In the genomic region with DNA sequence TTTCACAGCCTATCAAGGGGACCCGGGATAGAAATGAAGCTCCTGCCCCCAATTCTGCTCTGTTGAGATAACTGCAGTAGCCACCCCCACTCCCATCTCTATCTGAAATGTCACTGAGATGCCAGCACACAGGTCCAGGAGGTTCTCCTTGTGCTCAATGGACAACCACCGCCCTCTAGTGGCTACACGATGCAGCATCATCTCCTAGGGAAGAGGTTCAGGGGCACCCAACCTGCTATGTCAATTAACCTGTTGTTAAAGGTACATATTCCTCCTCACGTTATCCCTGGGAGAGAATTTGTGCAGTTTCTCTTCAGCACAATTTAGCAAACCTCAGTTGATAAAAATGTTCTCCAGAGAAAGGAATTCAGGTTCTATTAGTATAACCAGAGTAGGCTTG, we compare ENCODE assay signal across 15 mouse cellular contexts. TPM values are rescaled to one million over a fixed set of nuclear protein-coding genes. Genes with fewer than 3 reads are reported as not detected.
DNase-seq lines count a peak whose midpoint lies in the region; ATAC-seq and TF ChIP-seq lines count a peak whose summit lies in the region.
"Not testable (repeated sequence)": the region's sequence is repeated elsewhere in the genome, so short reads cannot be mapped to it uniquely, and the experiment has no call there.
"Had no signal": no experiment of that assay in that cellular context is flagged by ENCODE, and none has a peak within 500 bp of the region (broad histone marks: within the 10 kb centered on the region; RNA-seq: fewer than 3 reads in every experiment).

No protein-coding gene starts in this region.

- H3K4me1 ChIP-seq in ES-Bruce4 (ENCODE audit: control insufficient read depth, insufficient read depth, low read length); liver, embryonic 13.5 days (replicated peaks): not testable (repeated sequence)

- H3K9ac ChIP-seq in ES-Bruce4 (ENCODE audit: low read depth, poor library complexity, severe bottlenecking); liver, embryonic 13.5 days: not testable (repeated sequence)

- H3K36me3 ChIP-seq in ES-Bruce4 (ENCODE audit: control insufficient read depth, insufficient read depth, low read length, poor library complexity, severe bottlenecking); liver, embryonic 13.5 days: not testable (repeated sequence)

- H3K27me3 ChIP-seq in ES-Bruce4 (ENCODE audit: control insufficient read depth, insufficient read depth, low read length, poor library complexity, severe bottlenecking); liver, embryonic 13.5 days: not testable (repeated sequence)

- peak; percentile 7 for DNase-seq in c-Kit-positive CD71-negative TER-119-negative erythroid progenitor cells, embryonic 14.5 days (ENCODE audit: low read depth)
- DNase-seq in embryo, embryonic 11 days, result peak; percentile 7
- DNase-seq in heart, postnatal 4 days, result peak; percentile 41
- peak; percentile 48 to 51 for DNase-seq in layer of hippocampus, adult 2 months (ENCODE audit: low spot score in 2 of 2)
- DNase-seq in liver, embryonic 13.5 days, result peak; percentile 50
- peak; percentile 15 for DNase-seq in ovary, postnatal 36 days (ENCODE audit: low spot score)
- DNase-seq in thymus, postnatal 25 days, result peak; percentile 10

- not testable (repeated sequence) for H3K4me3 ChIP-seq in ES-Bruce4 (ENCODE audit: low read depth, low read length); layer of hippocampus, adult 2 months; liver, embryonic 13.5 days (replicated peaks)

- TF ChIP-seq EP300 in ES-Bruce4 (IDR thresholded peaks at IDR 0.05; ENCODE audit: insufficient read depth, low read depth, low read length), result not testable (repeated sequence)

- not testable (repeated sequence) for H3K27ac ChIP-seq in ES-Bruce4 (ENCODE audit: insufficient read depth, low read length); layer of hippocampus, adult 2 months; liver, embryonic 13.5 days

- not testable (repeated sequence) for TF ChIP-seq POLR2A in ES-Bruce4 (IDR thresholded peaks at IDR 0.05; ENCODE audit: insufficient read depth, low read length)

- H3K4me2 ChIP-seq in liver, embryonic 13.5 days, result not testable (repeated sequence)

- H3K9me3 ChIP-seq in ES-Bruce4 (replicated peaks; ENCODE audit: control insufficient read depth, insufficient read depth, low read length, poor library complexity, severe bottlenecking); liver, embryonic 13.5 days (replicated peaks): not testable (repeated sequence)

- WGBS in liver, embryonic 13.5 days (ENCODE audit: insufficient replicate concordance), result under 1% methylated on average over 4 of the region's 4 CpGs

- ATAC-seq in liver, embryonic 13.5 days (ENCODE audit: low read depth), result not testable (repeated sequence)

- peak; percentile 42 for TF ChIP-seq CTCF in ES-Bruce4 (IDR thresholded peaks at IDR 0.05; ENCODE audit: low read depth, low read length)
- TF ChIP-seq CTCF in layer of hippocampus, adult 2 months (conservative IDR thresholded peaks at IDR 0.05), result peak; percentile 77

RNA-seq across cellular contexts. Expression of a gene that starts 2.2 kb away (rescaled TPM):
- polyA plus RNA-seq in ES-Bruce4 (2011; ENCODE audit: insufficient read depth, insufficient read length, low read depth, missing spikeins), result not detected in 2 replicates
- not detected for total RNA-seq in heart, postnatal 4 days (2021)
- total RNA-seq in layer of hippocampus, adult 2 months (2021), result not detected
- polyA plus RNA-seq in liver, embryonic 13.5 days (2015; fragmentation: Nextera tagmentation; extraction: Ambion mirVana), result not detected in 2 replicates
- total RNA-seq: granulocyte monocyte progenitor cell, adult 5-6 weeks; left cerebral cortex, adult 8-10 months had no signal
- polyA plus RNA-seq: embryonic facial prominence, embryonic 12.5 days; forebrain, embryonic 15.5 days; lung, embryonic 16.5 days; stomach, embryonic 15.5 days had no signal

RNA-seq across cellular contexts. Expression of a gene that starts 11.6 kb away (rescaled TPM):
- not detected in 2 replicates for polyA plus RNA-seq in ES-Bruce4 (2011; ENCODE audit: insufficient read depth, insufficient read length, low read depth, missing spikeins)
- total RNA-seq in heart, postnatal 4 days (2021), result not detected
- total RNA-seq in layer of hippocampus, adult 2 months (2021), result not detected
- polyA plus RNA-seq in liver, embryonic 13.5 days (2015; fragmentation: Nextera tagmentation; extraction: Ambion mirVana), result not detected in 2 replicates
- total RNA-seq: granulocyte monocyte progenitor cell, adult 5-6 weeks; left cerebral cortex, adult 8-10 months had no signal
- polyA plus RNA-seq: embryonic facial prominence, embryonic 12.5 days; forebrain, embryonic 15.5 days; hindbrain, embryonic 15.5 days; lung, embryonic 16.5 days; stomach, embryonic 15.5 days had no signal

RNA-seq across cellular contexts. Expression of a gene that starts 22.6 kb away (rescaled TPM):
- not detected in 2 replicates for polyA plus RNA-seq in ES-Bruce4 (2011; ENCODE audit: insufficient read depth, insufficient read length, low read depth, missing spikeins)
- not detected for total RNA-seq in heart, postnatal 4 days (2021)
- not detected for total RNA-seq in layer of hippocampus, adult 2 months (2021)
- polyA plus RNA-seq in liver, embryonic 13.5 days (2015; fragmentation: Nextera tagmentation; extraction: Ambion mirVana), result not detected in 2 replicates
- total RNA-seq: granulocyte monocyte progenitor cell, adult 5-6 weeks; left cerebral cortex, adult 8-10 months had no signal
- polyA plus RNA-seq: embryonic facial prominence, embryonic 12.5 days; forebrain, embryonic 15.5 days; hindbrain, embryonic 15.5 days; lung, embryonic 16.5 days; stomach, embryonic 15.5 days had no signal

RNA-seq across cellular contexts. Expression of a gene that starts 34.4 kb away (rescaled TPM):
- not detected in 2 replicates for polyA plus RNA-seq in ES-Bruce4 (2011; ENCODE audit: insufficient read depth, insufficient read length, low read depth, missing spikeins)
- total RNA-seq in heart, postnatal 4 days (2021), result not detected
- not detected for total RNA-seq in layer of hippocampus, adult 2 months (2021)
- polyA plus RNA-seq in liver, embryonic 13.5 days (2015; fragmentation: Nextera tagmentation; extraction: Ambion mirVana), result not detected in 2 replicates
- total RNA-seq: granulocyte monocyte progenitor cell, adult 5-6 weeks; left cerebral cortex, adult 8-10 months had no signal
- polyA plus RNA-seq: embryonic facial prominence, embryonic 12.5 days; forebrain, embryonic 15.5 days; hindbrain, embryonic 15.5 days; lung, embryonic 16.5 days; stomach, embryonic 15.5 days had no signal

RNA-seq across cellular contexts. Expression of a gene that starts 46.0 kb away (rescaled TPM):
- polyA plus RNA-seq in ES-Bruce4 (2011; ENCODE audit: insufficient read depth, insufficient read length, low read depth, missing spikeins), result not detected in 2 replicates
- total RNA-seq in heart, postnatal 4 days (2021), result not detected
- not detected for total RNA-seq in layer of hippocampus, adult 2 months (2021)
- not detected in 2 replicates for polyA plus RNA-seq in liver, embryonic 13.5 days (2015; fragmentation: Nextera tagmentation; extraction: Ambion mirVana)
- total RNA-seq: granulocyte monocyte progenitor cell, adult 5-6 weeks; left cerebral cortex, adult 8-10 months had no signal
- polyA plus RNA-seq: embryonic facial prominence, embryonic 12.5 days; forebrain, embryonic 15.5 days; hindbrain, embryonic 15.5 days; lung, embryonic 16.5 days; stomach, embryonic 15.5 days had no signal
